Mouse (Mus musculus): Measurements from ENCODE around the gene Adora2a. TPM values are rescaled to one million over a fixed set of nuclear protein-coding genes. Genes with fewer than 3 reads are reported as not detected.

Adora2a gene
- polyA plus RNA-seq, 1 experiment from 2014 or later = 3.8 TPM

- WGBS = 83% methylated on average over 4 of the region's 4 CpGs
- ATAC-seq (replicated peaks) = no peak
- no peaks in the 10 kb centered on the region for H3K27me3 ChIP-seq (replicated peaks)
- no peak overlapping the region for H3K9ac ChIP-seq
- 0 out of 2 replicates have a peak, but pooled peaks cover 3% of the 10 kb centered on the region for H3K36me3 ChIP-seq (replicated peaks)
- H3K4me3 ChIP-seq = no peak overlapping the region
- H3K4me1 ChIP-seq = no peaks in the 10 kb centered on the region
- H3K27ac ChIP-seq = no peak overlapping the region
- H3K9me3 ChIP-seq = no peaks in the 10 kb centered on the region
- no peak overlapping the region for H3K4me2 ChIP-seq
Observed at GRCm38 (mm10) chr10:75294926-75295325, 21.8 kb upstream of the Adora2a start.

GRCm38 (mm10) chr10:75298608-75299007 is 18.1 kb upstream of the Adora2a start:
- Histone ChIP-seq H3K27me3 (replicated peaks) (no peaks in the 10 kb centered on the region), H3K4me2 (no peak overlapping the region), H3K36me3 (replicated peaks) (no peaks in the 10 kb centered on the region; the same call in 1 of the 2 replicates), H3K9me3 (no peaks in the 10 kb centered on the region), H3K27ac (no peak overlapping the region), H3K9ac (no peak overlapping the region), H3K4me1 (no peaks in the 10 kb centered on the region), H3K4me3 (no peak overlapping the region)
- 80% methylated on average over 5 of the region's 5 CpGs for WGBS
- no peak for ATAC-seq (replicated peaks)

DNA sequence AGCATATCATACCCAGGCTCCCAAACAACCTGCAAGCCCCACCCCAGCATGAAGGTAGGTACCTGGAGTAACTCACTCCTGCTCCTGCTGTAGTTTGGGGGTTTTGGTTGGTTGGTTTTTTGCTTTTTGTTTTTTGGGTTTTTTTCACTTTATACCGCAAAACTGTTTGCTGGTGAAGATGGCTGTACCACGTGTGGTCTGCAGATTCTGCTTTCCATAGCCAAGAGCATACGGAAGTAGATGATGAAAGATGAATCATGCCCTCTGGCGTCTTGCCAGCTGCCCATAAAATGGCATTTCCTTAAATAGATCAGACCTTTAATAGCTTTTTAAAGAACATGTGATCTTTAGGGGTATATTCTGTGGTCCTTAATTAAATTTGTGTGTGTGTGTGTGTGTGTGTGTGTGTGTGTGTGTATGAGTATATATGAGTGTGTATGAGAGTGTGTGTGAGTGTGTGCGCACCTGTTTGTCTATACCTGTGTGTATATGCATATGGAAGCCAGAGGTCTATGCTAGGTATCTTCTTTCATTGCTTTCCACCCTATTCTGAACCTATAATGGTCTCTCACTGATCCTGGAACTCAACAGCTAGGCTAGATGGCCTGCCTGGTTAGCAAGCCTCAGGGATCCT is 16.8 kb upstream of the Adora2a start:
- H3K27me3 ChIP-seq (replicated peaks) = no peaks in the 10 kb centered on the region
- H3K4me1 ChIP-seq = no peaks in the 10 kb centered on the region
- ATAC-seq (replicated peaks) = no peak
- 84% methylated on average over 5 of the region's 5 CpGs for WGBS
- no peak overlapping the region for H3K4me2 ChIP-seq
- H3K9me3 ChIP-seq = no peaks in the 10 kb centered on the region
- no peak overlapping the region for H3K9ac ChIP-seq
- no peaks in the 10 kb centered on the region; the same call in 1 of the 2 replicates for H3K36me3 ChIP-seq (replicated peaks)
- H3K4me3 ChIP-seq = no peak overlapping the region
- no peak overlapping the region for H3K27ac ChIP-seq

DNA sequence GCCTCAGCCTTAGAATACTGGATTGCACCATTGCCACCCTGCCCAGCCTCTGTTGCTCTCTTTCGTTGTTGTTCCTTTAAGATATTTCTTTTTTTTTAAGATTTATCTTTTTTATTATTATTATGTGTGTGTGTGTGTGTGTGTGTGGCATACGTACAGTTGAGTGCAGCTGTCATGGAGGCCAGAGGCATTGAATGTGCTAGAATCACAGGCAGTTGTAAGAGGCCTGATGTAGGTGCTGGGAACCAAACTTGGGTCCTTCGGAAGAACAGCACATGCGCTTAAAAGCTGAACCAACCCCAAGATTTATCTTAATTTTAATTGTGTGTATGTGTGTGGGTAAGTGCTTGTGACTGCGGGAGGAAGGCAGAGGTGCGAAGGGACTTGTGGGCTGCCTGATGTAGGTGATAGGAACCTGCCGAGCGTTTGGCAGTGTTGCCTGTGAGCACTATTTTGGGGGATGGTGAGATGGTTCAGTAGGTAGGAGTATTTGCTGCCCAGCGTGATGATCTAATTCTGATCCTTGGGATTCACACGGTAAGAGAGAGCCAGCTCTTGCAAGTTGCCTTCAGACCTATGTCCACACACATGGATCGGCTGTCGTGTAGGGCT is 15.4 kb upstream of the Adora2a start:
- no peak for ATAC-seq (replicated peaks)
- H3K36me3 ChIP-seq (replicated peaks) = no peaks in the 10 kb centered on the region; the same call in 1 of the 2 replicates
- no peak overlapping the region for H3K9ac ChIP-seq
- no peaks in the 10 kb centered on the region for H3K9me3 ChIP-seq
- WGBS = 94% methylated on average over 12 of the region's 12 CpGs
- H3K27ac ChIP-seq = no peak overlapping the region
- H3K27me3 ChIP-seq (replicated peaks) = no peaks in the 10 kb centered on the region
- no peak overlapping the region for H3K4me2 ChIP-seq
- no peaks in the 10 kb centered on the region for H3K4me1 ChIP-seq
- no peak overlapping the region for H3K4me3 ChIP-seq

DNA sequence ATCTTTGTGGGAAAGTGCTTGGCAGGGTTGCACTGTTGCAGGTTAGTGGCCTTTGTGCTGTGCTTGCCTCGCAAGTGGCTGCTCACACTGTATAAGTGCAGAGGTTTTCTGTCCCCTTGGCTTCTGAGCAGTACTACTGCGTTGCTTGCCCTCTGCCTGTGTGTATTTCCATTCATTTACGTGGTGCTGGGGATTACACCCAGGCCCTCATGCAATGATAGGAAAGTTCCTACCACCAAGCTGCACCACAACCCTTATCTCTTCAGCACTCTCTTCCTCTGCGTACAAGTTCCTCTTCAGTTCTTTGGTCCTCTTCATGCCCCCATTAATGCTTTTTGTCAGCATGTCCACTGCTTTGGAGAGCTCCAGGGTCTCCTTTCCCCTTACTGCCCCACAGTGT is 14.7 kb upstream of the Adora2a start:
- no peaks in the 10 kb centered on the region for H3K4me1 ChIP-seq
- H3K36me3 ChIP-seq (replicated peaks) = no peaks in the 10 kb centered on the region; the same call in 1 of the 2 replicates
- H3K4me2 ChIP-seq = no peak overlapping the region
- H3K9ac ChIP-seq = no peak overlapping the region
- H3K4me3 ChIP-seq = no peak overlapping the region
- no peak for ATAC-seq (replicated peaks)
- no peaks in the 10 kb centered on the region for H3K9me3 ChIP-seq
- no peaks in the 10 kb centered on the region for H3K27me3 ChIP-seq (replicated peaks)
- 95% methylated on average over 4 of the region's 4 CpGs for WGBS
- no peak overlapping the region for H3K27ac ChIP-seq

DNA sequence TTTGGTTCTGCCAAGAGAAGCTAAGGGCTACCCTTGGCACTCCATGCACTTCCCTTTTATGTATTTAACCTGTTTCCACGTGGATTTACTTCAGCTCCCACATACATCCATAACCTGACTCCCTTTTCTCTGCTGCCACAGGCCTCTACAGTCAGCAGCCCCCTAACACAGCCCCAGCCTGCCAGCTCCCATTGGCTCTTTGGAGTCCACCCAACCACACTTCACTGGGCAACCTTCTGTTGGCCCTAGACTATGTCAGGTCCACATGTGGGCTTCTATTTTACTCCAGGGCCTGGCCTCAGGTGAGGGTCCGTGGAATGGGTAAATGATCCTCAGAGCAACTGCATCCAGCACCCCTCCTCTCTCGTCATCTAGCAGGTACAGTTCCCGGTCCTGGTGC is 14.1 kb upstream of the Adora2a start:
- Histone ChIP-seq H3K9me3 (no peaks in the 10 kb centered on the region), H3K27ac (no peak overlapping the region), H3K4me1 (no peaks in the 10 kb centered on the region), H3K27me3 (replicated peaks) (no peaks in the 10 kb centered on the region), H3K9ac (no peak overlapping the region), H3K36me3 (replicated peaks) (peaks cover 5% of the 10 kb centered on the region; the same call in 1 of the 2 replicates), H3K4me3 (no peak overlapping the region), H3K4me2 (no peak overlapping the region)
- 92% methylated on average over 4 of the region's 4 CpGs for WGBS
- ATAC-seq (replicated peaks) = no peak

- 0 out of 2 replicates have a peak overlapping the region, but pooled peaks have one; percentile 27 for H3K27ac ChIP-seq
- WGBS = 86% methylated on average over 8 of the region's 8 CpGs
- ATAC-seq (replicated peaks) = no peak
- H3K9me3 ChIP-seq = no peaks in the 10 kb centered on the region
- H3K4me1 ChIP-seq = no peaks in the 10 kb centered on the region
- peaks cover 15% of the 10 kb centered on the region; the same call in 1 of the 2 replicates for H3K36me3 ChIP-seq (replicated peaks)
- H3K27me3 ChIP-seq (replicated peaks) = no peaks in the 10 kb centered on the region
- no peak overlapping the region for H3K9ac ChIP-seq
- H3K4me3 ChIP-seq = no peak overlapping the region
- no peak overlapping the region for H3K4me2 ChIP-seq
Observed at GRCm38 (mm10) chr10:75303324-75304048, 13.2 kb upstream of the Adora2a start.

DNA sequence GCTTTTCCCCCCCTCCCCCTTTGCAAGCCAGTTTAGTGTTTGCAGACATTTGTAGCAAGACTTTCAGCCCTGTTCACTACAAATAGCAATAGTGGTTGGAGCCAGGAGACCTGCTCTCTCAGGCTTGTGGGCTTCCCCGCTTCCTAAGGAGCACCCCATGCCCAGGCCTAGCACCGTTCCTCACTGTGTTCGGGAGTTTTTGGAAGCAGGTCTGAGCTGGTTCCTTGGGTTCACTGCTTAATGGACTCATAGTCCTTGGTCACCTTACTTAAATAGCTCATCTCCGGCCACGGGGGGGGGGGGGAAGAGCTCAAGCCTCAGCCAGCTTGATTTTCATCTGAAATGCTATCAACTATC is 12.7 kb upstream of the Adora2a start:
- Histone ChIP-seq H3K4me2 (no peak overlapping the region), H3K27ac (0 out of 2 replicates have a peak overlapping the region, but pooled peaks have one; percentile 27), H3K36me3 (replicated peaks) (peaks cover 19% of the 10 kb centered on the region; the same call in 1 of the 2 replicates), H3K9me3 (no peaks in the 10 kb centered on the region), H3K4me3 (no peak overlapping the region), H3K9ac (no peak overlapping the region), H3K4me1 (no peaks in the 10 kb centered on the region), H3K27me3 (replicated peaks) (no peaks in the 10 kb centered on the region)
- WGBS = 91% methylated on average over 5 of the region's 5 CpGs
- no peak for ATAC-seq (replicated peaks)

DNA sequence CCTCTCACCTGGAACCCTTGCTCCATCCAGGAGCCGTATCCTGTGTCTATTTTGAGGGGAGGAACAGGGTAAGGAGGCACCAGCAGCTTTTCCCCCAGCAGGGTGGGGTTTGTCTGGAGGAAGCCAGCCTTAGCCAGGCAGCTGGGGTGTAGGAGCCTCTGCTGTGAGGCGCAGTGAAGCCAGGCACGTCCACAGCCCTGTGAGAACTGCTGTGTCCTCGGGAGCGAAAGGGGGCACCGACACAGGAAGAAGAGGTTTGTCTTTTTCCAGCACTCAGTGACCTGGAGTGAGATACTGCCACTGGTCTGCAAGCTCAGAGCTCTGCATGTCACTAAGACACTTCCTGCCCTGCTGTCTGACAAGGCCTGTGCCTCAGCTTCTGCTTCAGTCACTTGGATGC is 12.3 kb upstream of the Adora2a start:
- ATAC-seq (replicated peaks) = no peak
- Histone ChIP-seq H3K27ac (0 out of 2 replicates have a peak overlapping the region, but pooled peaks have one; percentile 19), H3K9ac (no peak overlapping the region), H3K4me1 (no peaks in the 10 kb centered on the region), H3K4me3 (no peak overlapping the region), H3K4me2 (no peak overlapping the region), H3K27me3 (replicated peaks) (no peaks in the 10 kb centered on the region), H3K9me3 (no peaks in the 10 kb centered on the region), H3K36me3 (replicated peaks) (peaks cover 19% of the 10 kb centered on the region; the same call in 1 of the 2 replicates)
- 74% methylated on average over 6 of the region's 6 CpGs for WGBS

GRCm38 (mm10) chr10:75307130-75307529 is 9.5 kb upstream of the Adora2a start:
- no peak overlapping the region for H3K4me3 ChIP-seq
- no peaks in the 10 kb centered on the region for H3K4me1 ChIP-seq
- H3K9me3 ChIP-seq = no peaks in the 10 kb centered on the region
- 96% methylated on average over 7 of the region's 7 CpGs for WGBS
- H3K27ac ChIP-seq = no peak overlapping the region
- H3K9ac ChIP-seq = no peak overlapping the region
- H3K4me2 ChIP-seq = no peak overlapping the region
- peaks cover 40% of the 10 kb centered on the region; the same call in 1 of the 2 replicates for H3K36me3 ChIP-seq (replicated peaks)
- H3K27me3 ChIP-seq (replicated peaks) = no peaks in the 10 kb centered on the region
- ATAC-seq (replicated peaks) = no peak

DNA sequence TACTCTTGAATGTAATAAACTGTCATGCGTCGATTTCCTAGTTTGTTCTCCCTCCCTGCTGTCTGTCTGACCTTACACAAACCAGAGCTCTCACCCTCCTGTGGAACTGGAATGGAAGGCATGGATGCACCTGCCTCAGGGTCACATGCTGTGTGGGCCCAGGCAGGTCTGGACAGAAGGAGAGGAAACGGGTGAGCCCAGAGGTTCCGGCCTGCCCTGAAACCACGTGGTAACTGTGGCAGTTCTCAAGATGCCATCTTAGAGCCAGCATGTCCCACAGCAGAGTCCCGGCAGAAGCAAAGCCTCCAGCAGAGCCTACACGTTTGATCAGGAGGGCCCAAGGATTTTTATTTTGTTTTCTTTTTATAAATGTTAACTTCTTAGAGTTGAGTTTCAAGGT is 4.3 kb upstream of the Adora2a start:
- H3K4me1 ChIP-seq = peaks cover 10% of the 10 kb centered on the region
- no peak overlapping the region for H3K4me2 ChIP-seq
- peaks cover 36% of the 10 kb centered on the region; the same call in 1 of the 2 replicates for H3K36me3 ChIP-seq (replicated peaks)
- no peak overlapping the region for H3K9ac ChIP-seq
- no peak overlapping the region for H3K4me3 ChIP-seq
- H3K9me3 ChIP-seq = no peaks in the 10 kb centered on the region
- H3K27me3 ChIP-seq (replicated peaks) = peaks cover 6% of the 10 kb centered on the region; the same call in 1 of the 2 replicates
- no peak for ATAC-seq (replicated peaks)
- no peak overlapping the region for H3K27ac ChIP-seq
- 83% methylated on average over 7 of the region's 7 CpGs for WGBS

- H3K4me1 ChIP-seq = peaks cover 14% of the 10 kb centered on the region
- H3K9me3 ChIP-seq = no peaks in the 10 kb centered on the region
- H3K4me3 ChIP-seq = no peak overlapping the region
- peaks cover 20% of the 10 kb centered on the region; the same call in 1 of the 2 replicates for H3K36me3 ChIP-seq (replicated peaks)
- H3K27me3 ChIP-seq (replicated peaks) = peaks cover 24% of the 10 kb centered on the region
- H3K27ac ChIP-seq = no peak overlapping the region
- ATAC-seq (replicated peaks) = no peak
- 73% methylated on average over 6 of the region's 6 CpGs for WGBS
- H3K4me2 ChIP-seq = no peak overlapping the region
- no peak overlapping the region for H3K9ac ChIP-seq
Observed at GRCm38 (mm10) chr10:75314190-75314980, 2.3 kb upstream of the Adora2a start.

Measured in midbrain, embryonic 15.5 days (tissue).